Mouse (Mus musculus): ENCODE measurements around the gene Cox19. TPM values are rescaled to one million over a fixed set of nuclear protein-coding genes. Genes with fewer than 3 reads are reported as not detected.

Cox19 gene
- total RNA-seq, 1 experiment from 2014 or later: 46.4 TPM

Other genes starting within 250 kb of the Cox19 start
- gene Prkar1b, start 201.4 kb downstream of the Cox19 start, total RNA-seq (2017): 17.1 TPM in 1 of 3 replicates, not detected in the others
- 5.8 to 11.9 TPM (median 6.1 TPM) in 3 replicates for gene Dnaaf5, start 201.2 kb downstream of the Cox19 start, total RNA-seq (2017)
- gene Sun1, start 150.8 kb downstream of the Cox19 start, total RNA-seq (2017): 62.9 to 89.5 TPM (median 80.2 TPM) in 3 replicates
- gene Get4, start 99.1 kb downstream of the Cox19 start, total RNA-seq (2017): 20.5 to 26.5 TPM (median 21.0 TPM) in 3 replicates
- gene Adap1, start 25.8 kb downstream of the Cox19 start, total RNA-seq (2017): 67.3 to 90.2 TPM (median 72.6 TPM) in 3 replicates
- gene Cyp2w1, start 1.2 kb upstream of the Cox19 start, total RNA-seq (2017): not detected in 3 replicates
- 6.9 to 10.8 TPM (median 9.8 TPM) in 3 replicates for gene Gpr146, start 26.3 kb upstream of the Cox19 start, total RNA-seq (2017)
- 28.4 to 51.7 TPM (median 32.7 TPM) in 3 replicates for gene C130050O18Rik, start 53.9 kb upstream of the Cox19 start, total RNA-seq (2017)
- gene Gper1, start 71.7 kb upstream of the Cox19 start, total RNA-seq (2017): 0.53 to 1.3 TPM in 2 of 3 replicates, not detected in the other
- gene 3110082I17Rik, start 109.1 kb upstream of the Cox19 start, total RNA-seq (2017): 16.2 to 45.2 TPM (median 35.8 TPM) in 3 replicates
- gene Zfand2a, start 133.1 kb upstream of the Cox19 start, total RNA-seq (2017): 19.3 to 53.0 TPM (median 49.3 TPM) in 3 replicates
- gene Uncx, start 192.1 kb upstream of the Cox19 start, total RNA-seq (2017): not detected in 3 replicates

Data from monocyte, adult 5-6 weeks (primary cell).